Mouse (Mus musculus): Measurements from ENCODE around the gene Kcnb1. TPM values are rescaled to one million over a fixed set of nuclear protein-coding genes. Genes with fewer than 3 reads are reported as not detected.

Kcnb1 gene
- total and polyA plus RNA-seq, 2 experiments from 2014 or later, result 1.7 to 4.8 TPM

GRCm38 (mm10) chr2:167150880-167151279, 39.1 kb downstream of the Kcnb1 start:
- H3K4me1 ChIP-seq (ENCODE audit: control insufficient read depth, insufficient read depth), result peaks cover 13% of the 10 kb centered on the region; the same call in 1 of the 2 replicates
- no peak overlapping the region for H3K27ac ChIP-seq (ENCODE audit: low read depth)
- 82% methylated on average over 6 of the region's 6 CpGs for WGBS
- ATAC-seq (ENCODE audit: insufficient read depth, low read depth) (no peak), DNase-seq (ENCODE audit: low spot score) (no peak)
- H3K4me2 ChIP-seq (ENCODE audit: low read depth, low read length), result no peak overlapping the region
- H3K27me3 ChIP-seq (ENCODE audit: control insufficient read depth, insufficient read depth, low read length), result no peaks in the 10 kb centered on the region
- no peaks in the 10 kb centered on the region for H3K9me3 ChIP-seq (replicated peaks; ENCODE audit: control insufficient read depth, low read length)
- H3K4me3 ChIP-seq (ENCODE audit: low read depth, low read length), result no peak overlapping the region
- TF ChIP-seq CTCF (IDR thresholded peaks at IDR 0.05; ENCODE audit: low read depth) (no peak), EP300 (IDR thresholded peaks at IDR 0.05; ENCODE audit: low read depth) (no peak)
- no peaks in the 10 kb centered on the region for H3K36me3 ChIP-seq (replicated peaks; ENCODE audit: control insufficient read depth, insufficient read depth, low read length)
- no peak overlapping the region for H3K9ac ChIP-seq (replicated peaks; ENCODE audit: low read depth, low read length)

- WGBS, result 89% methylated on average over 7 of the region's 7 CpGs
- Histone ChIP-seq H3K4me3 (ENCODE audit: low read depth, low read length) (no peak overlapping the region), H3K4me1 (ENCODE audit: control insufficient read depth, insufficient read depth) (peaks cover 6% of the 10 kb centered on the region; the same call in 1 of the 2 replicates)
These were observed 39.8 kb downstream of the Kcnb1 start for GRCm38 (mm10) chr2:167150135-167150534.

GRCm38 (mm10) chr2:167149035-167149434, 40.9 kb downstream of the Kcnb1 start:
- no peak overlapping the region for H3K4me3 ChIP-seq (ENCODE audit: low read depth, low read length)
- no peak for DNase-seq (ENCODE audit: low spot score)
- no peaks in the 10 kb centered on the region for H3K36me3 ChIP-seq (replicated peaks; ENCODE audit: control insufficient read depth, insufficient read depth, low read length)
- TF ChIP-seq EP300 (IDR thresholded peaks at IDR 0.05; ENCODE audit: low read depth), result no peak
- no peak for TF ChIP-seq CTCF (IDR thresholded peaks at IDR 0.05; ENCODE audit: low read depth)
- no peak overlapping the region for H3K27ac ChIP-seq (ENCODE audit: low read depth)
- peaks cover 5% of the 10 kb centered on the region; the same call in 1 of the 2 replicates for H3K4me1 ChIP-seq (ENCODE audit: control insufficient read depth, insufficient read depth)
- H3K9me3 ChIP-seq (replicated peaks; ENCODE audit: control insufficient read depth, low read length), result no peaks in the 10 kb centered on the region
- no peak for ATAC-seq (ENCODE audit: insufficient read depth, low read depth)
- 0 out of 2 replicates have a peak, but pooled peaks cover 9% of the 10 kb centered on the region for H3K27me3 ChIP-seq (ENCODE audit: control insufficient read depth, insufficient read depth, low read length)
- WGBS, result 79% methylated on average over 6 of the region's 6 CpGs
- no peak overlapping the region for H3K4me2 ChIP-seq (ENCODE audit: low read depth, low read length)
- H3K9ac ChIP-seq (replicated peaks; ENCODE audit: low read depth, low read length), result no peak overlapping the region

More at GRCm38 (mm10) chr2:167150135-167150534, 39.8 kb downstream of the Kcnb1 start:
- Histone ChIP-seq H3K4me2 (ENCODE audit: low read depth, low read length) (no peak overlapping the region), H3K27me3 (ENCODE audit: control insufficient read depth, insufficient read depth, low read length) (0 out of 2 replicates have a peak, but pooled peaks cover 6% of the 10 kb centered on the region), H3K27ac (ENCODE audit: low read depth) (no peak overlapping the region), H3K9ac (replicated peaks; ENCODE audit: low read depth, low read length) (no peak overlapping the region), H3K36me3 (replicated peaks; ENCODE audit: control insufficient read depth, insufficient read depth, low read length) (no peaks in the 10 kb centered on the region), H3K9me3 (replicated peaks; ENCODE audit: control insufficient read depth, low read length) (no peaks in the 10 kb centered on the region)
- DNase-seq (ENCODE audit: low spot score), result no peak
- ATAC-seq (ENCODE audit: insufficient read depth, low read depth), result no peak
- TF ChIP-seq CTCF (IDR thresholded peaks at IDR 0.05; ENCODE audit: low read depth) (no peak), EP300 (IDR thresholded peaks at IDR 0.05; ENCODE audit: low read depth) (no peak)

DNA sequence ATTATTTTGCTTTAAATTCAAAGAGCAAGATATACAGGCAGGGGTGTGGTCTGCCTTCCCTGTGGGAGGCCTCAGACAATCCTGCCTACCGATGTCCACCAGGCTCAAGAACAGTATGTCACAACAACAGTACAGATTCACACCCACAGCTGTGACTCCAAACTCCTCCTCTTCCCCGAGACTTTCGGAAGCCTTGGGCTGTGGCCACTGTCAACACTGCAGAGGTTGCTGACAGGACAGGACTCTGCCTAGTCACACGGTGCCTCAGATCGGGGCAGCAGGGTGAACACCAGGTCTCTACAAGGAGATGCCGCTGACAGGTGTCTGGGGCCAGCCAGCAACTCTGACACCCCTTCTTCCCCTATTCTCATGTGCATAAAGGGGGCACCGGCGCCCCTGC, 42.2 kb downstream of the Kcnb1 start:
- DNase-seq (ENCODE audit: low spot score), result no peak
- Histone ChIP-seq H3K4me3 (ENCODE audit: low read depth, low read length) (no peak overlapping the region), H3K9me3 (replicated peaks; ENCODE audit: control insufficient read depth, low read length) (no peaks in the 10 kb centered on the region), H3K4me1 (ENCODE audit: control insufficient read depth, insufficient read depth) (peaks cover 5% of the 10 kb centered on the region; the same call in 1 of the 2 replicates), H3K36me3 (replicated peaks; ENCODE audit: control insufficient read depth, insufficient read depth, low read length) (no peaks in the 10 kb centered on the region), H3K9ac (replicated peaks; ENCODE audit: low read depth, low read length) (no peak overlapping the region), H3K27ac (ENCODE audit: low read depth) (no peak overlapping the region), H3K4me2 (ENCODE audit: low read depth, low read length) (no peak overlapping the region), H3K27me3 (ENCODE audit: control insufficient read depth, insufficient read depth, low read length) (0 out of 2 replicates have a peak, but pooled peaks cover 9% of the 10 kb centered on the region)
- WGBS, result 30% methylated on average over 8 of the region's 8 CpGs
- TF ChIP-seq EP300 (IDR thresholded peaks at IDR 0.05; ENCODE audit: low read depth), result no peak
- no peak for TF ChIP-seq CTCF (IDR thresholded peaks at IDR 0.05; ENCODE audit: low read depth)
- ATAC-seq (ENCODE audit: insufficient read depth, low read depth), result peak; percentile 55

DNA sequence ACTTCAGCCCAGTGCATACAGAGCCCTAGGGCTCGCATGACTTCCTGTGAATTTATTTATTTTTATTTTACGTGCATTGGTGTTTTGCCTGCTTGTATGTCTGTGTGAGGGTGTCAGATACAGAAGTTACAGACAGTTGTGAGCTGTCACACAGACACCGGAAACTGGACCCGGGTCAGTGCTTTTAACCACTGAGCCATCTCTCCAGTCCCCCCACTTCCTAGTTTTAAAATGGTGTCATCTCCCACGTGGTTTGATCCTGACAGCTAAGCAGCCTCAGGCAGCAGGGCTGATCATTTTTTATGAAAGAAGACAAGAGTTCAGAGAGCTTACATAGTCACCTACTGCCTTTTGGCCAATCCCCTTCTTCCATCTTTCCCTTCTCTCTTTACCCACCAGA, 44.1 kb downstream of the Kcnb1 start:
- H3K9me3 ChIP-seq (replicated peaks; ENCODE audit: control insufficient read depth, low read length), result no peaks in the 10 kb centered on the region
- H3K36me3 ChIP-seq (replicated peaks; ENCODE audit: control insufficient read depth, insufficient read depth, low read length), result no peaks in the 10 kb centered on the region
- H3K27me3 ChIP-seq (ENCODE audit: control insufficient read depth, insufficient read depth, low read length), result 0 out of 2 replicates have a peak, but pooled peaks cover 9% of the 10 kb centered on the region
- no peak for ATAC-seq (ENCODE audit: insufficient read depth, low read depth)
- WGBS, result 55% methylated on average over 5 of the region's 5 CpGs
- peaks cover 5% of the 10 kb centered on the region; the same call in 1 of the 2 replicates for H3K4me1 ChIP-seq (ENCODE audit: control insufficient read depth, insufficient read depth)
- no peak overlapping the region for H3K4me2 ChIP-seq (ENCODE audit: low read depth, low read length)
- no peak overlapping the region for H3K9ac ChIP-seq (replicated peaks; ENCODE audit: low read depth, low read length)
- TF ChIP-seq EP300 (IDR thresholded peaks at IDR 0.05; ENCODE audit: low read depth), result no peak
- no peak for TF ChIP-seq CTCF (IDR thresholded peaks at IDR 0.05; ENCODE audit: low read depth)
- no peak for DNase-seq (ENCODE audit: low spot score)
- H3K4me3 ChIP-seq (ENCODE audit: low read depth, low read length), result no peak overlapping the region
- no peak overlapping the region for H3K27ac ChIP-seq (ENCODE audit: low read depth)
